Mouse (Mus musculus) spleen, embryonic (tissue): Measurements from ENCODE around the gene Rabl6.
"Not testable (repeated sequence)": the region's sequence is repeated elsewhere in the genome, so short reads cannot be mapped to it uniquely, and the experiment has no call there.

Experiments
- CTCF ChIA-PET: fragments of 350-600 bp; sonication (Branson Sonifier 250); formaldehyde crosslinking; loops from one replicate; lab custom pipeline; 2022; lab: Charles Lee

Rabl6 gene

GRCm38 (mm10) chr2:25576028-25576850, 32.1 kb downstream of the Rabl6 start:
- CTCF ChIA-PET = no interaction called here

GRCm38 (mm10) chr2:25575432-25576027, 32.8 kb downstream of the Rabl6 start:
- CTCF ChIA-PET = interaction anchor here (0.6 kb wide), 2 partner anchors 11 to 18 kb away, joined by 3 to 6 read pairs; partner anchors contain the start of gene Edf1

GRCm38 (mm10) chr2:25574579-25575431, 33.5 kb downstream of the Rabl6 start, which contains the start of the genes Mamdc4 and Phpt1:
Gene Mamdc4 (minus strand): TSS chr2:25574845.
Gene Phpt1 (minus strand): TSS chr2:25575224.
- CTCF ChIA-PET = interaction anchor here (0.5 to 0.6 kb wide), 3 partner anchors 10 to 122 kb away, joined by 3 to 9 read pairs (median 6); partner anchors contain the start of gene Edf1

DNA sequence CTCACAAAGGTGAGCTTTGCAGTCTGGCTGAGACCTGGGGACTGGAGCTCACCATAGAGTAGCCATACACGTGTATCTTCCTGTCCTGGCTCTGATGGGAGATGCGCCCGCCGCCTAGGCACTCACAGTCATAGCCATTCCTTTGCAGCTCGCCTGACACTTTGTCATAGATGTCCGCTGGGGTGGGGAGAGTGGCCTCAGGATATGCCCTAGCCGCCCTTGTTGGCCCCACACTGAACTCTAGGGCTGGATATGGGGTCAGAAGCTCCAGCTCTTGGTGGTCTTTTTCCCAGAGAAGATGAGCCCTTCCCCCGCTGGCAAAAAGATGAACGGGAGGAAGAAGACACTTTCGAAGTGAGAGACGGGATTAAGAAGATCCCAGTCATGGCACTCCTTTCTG, 34.2 kb downstream of the Rabl6 start:
- CTCF ChIA-PET = interaction anchor here (0.5 to 0.9 kb wide), 2 partner anchors 27 to 121 kb away, joined by 3 to 9 read pairs; no protein-coding TSS in a partner anchor

DNA sequence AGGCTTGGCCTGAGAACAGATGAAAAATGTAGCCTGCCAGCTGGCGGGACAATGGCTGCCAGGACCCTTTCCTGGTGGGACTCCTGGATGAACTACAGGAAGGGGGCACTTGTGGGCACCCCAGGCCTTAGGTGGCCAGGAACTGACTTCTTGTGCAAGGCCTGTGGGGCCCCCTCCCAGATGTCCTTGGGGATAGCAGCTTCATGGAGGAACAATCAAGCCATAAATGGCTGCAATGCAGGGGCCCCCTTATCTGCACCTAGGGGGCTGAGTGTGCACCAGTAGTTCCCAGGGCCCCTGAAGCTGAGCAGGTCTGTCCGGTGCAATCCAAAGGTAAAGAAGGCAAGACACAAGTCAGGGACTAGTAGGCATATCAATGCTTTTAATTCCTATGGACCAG, 35.3 kb downstream of the Rabl6 start:
- CTCF ChIA-PET = interaction anchor here (0.7 kb wide), 1 partner anchor 19 kb away, joined by 3 read pairs; no protein-coding TSS in a partner anchor

DNA sequence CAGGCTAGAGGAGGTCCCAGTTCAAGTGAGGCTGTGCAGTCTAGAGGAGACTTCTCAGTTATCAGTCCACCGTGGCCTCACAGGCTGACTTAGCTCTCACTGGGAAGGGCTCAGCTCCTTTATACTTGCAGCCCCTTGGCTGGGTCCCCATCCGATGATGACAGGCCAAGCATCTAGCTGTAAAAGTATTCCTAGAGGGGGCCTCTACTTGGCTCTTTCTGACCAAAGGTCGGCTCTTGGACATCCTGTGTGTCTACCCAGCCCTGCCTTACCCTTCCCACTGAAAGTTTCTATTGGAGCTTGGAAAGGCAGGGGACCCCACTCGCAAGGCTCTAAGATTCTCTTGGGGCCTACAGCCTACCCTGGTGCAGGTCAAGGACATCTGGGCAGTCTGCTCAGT, 37.1 kb downstream of the Rabl6 start:
- CTCF ChIA-PET = no interaction called here

DNA sequence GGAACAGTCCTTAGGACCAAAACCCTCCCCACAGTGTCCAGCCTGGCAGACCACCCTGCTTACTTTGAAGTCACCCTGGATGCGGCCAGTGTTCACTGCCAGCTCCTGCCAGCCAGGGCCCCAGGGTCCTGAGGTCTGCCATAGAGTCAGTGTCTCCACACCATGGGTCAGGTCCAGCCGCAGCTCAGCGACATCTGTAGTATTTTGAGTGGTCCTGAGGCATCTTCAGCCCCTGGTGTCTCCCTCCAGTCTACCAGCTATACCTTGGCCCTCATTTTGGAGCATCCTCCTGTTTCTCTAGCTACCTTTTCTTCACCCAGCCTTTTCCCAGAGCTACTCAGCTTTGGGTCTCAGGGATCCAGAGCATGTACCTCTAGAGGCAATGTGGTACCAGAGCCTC, 39.0 kb downstream of the Rabl6 start:
- CTCF ChIA-PET = no interaction called here

DNA sequence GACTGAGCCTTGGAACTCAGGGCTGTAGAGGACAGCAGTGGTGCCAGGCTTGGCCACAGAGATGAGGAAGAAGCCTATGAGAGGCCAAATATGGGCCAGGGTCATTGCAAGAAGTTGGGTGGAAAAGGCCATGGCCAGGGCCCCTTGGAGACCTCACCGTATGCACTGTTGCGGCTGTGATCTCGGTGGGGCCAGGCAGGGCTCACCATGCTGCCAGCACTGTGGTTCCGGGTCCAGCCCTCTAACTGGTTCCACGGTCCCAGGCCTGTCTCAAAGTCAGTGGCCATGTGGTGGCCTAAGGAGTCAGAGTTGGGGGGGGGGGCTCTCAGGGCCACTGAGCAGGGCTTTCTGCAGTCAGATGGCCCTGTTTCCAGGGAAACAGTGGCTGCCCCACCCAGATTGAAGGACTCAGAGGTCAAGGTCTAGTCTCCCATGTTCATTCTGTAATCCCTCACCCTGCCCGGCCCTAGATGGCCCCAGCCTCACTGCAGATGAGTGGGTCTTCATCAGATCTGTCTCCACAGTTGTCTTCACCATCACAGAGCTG, 39.8 kb downstream of the Rabl6 start:
- CTCF ChIA-PET = no interaction called here

DNA sequence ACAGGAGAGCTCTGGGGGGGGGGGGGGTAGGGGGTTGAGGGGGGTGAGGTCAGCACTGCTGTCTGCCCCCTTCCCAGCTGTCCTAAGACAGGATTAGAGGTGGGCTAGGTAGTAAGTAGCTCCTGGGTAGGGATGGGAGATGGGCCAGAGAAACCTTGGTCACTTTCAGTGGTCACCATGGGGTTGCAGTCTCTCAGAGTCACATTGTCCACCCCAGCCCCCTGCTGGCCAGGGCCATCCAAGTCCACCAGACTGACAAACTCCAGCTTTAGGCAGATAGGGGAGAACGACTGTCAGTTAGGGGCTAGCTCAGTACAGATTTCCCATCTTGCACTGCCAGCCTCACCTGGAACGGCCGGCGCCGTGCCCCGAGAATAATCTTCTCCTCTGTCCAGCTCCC, 41.8 kb downstream of the Rabl6 start:
- CTCF ChIA-PET = no interaction called here

GRCm38 (mm10) chr2:25565741-25566140, 42.6 kb downstream of the Rabl6 start:
- CTCF ChIA-PET = no interaction called here

DNA sequence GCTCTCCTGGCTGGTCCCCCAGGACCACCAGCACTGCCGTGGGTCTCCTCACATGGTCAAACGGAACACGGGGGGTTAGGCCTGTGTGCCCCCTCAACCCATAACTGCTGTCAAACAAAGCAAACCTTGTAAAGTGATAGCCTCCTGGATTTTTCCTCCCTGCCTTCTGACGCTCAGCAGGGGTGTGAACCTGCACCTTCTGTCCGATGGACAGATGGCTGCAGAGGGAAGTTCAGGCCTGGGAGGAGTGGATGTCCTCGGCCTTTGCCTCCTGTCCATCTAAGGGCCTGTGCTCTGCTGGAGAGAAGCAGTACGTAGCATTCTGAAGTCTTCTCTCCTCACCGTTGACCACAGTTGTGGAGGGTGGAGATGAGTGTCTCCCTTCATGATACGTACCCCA, 46.4 kb downstream of the Rabl6 start:
- CTCF ChIA-PET = interaction anchor here (0.6 kb wide), 1 partner anchor 138 kb away, joined by 7 read pairs; no protein-coding TSS in a partner anchor

DNA sequence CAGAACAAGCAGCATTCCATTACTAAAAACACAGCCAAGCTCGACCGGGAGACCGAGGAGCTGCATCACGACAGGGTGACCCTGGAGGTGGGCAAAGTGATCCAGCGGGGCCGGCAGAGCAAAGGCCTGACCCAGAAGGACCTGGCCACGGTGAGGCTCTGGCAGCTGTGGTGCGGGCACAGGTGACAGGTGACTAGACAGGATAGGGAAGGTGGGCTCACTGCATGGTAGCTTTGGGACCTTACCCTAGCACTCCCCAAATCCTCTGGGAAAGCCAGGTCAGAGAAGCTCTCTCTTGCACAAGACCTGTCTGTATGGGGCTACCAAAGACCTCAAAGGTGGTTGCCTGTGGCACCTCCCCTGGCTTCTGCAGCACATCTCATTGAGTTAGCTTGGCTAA, 47.8 kb downstream of the Rabl6 start:
- CTCF ChIA-PET = no interaction called here

DNA sequence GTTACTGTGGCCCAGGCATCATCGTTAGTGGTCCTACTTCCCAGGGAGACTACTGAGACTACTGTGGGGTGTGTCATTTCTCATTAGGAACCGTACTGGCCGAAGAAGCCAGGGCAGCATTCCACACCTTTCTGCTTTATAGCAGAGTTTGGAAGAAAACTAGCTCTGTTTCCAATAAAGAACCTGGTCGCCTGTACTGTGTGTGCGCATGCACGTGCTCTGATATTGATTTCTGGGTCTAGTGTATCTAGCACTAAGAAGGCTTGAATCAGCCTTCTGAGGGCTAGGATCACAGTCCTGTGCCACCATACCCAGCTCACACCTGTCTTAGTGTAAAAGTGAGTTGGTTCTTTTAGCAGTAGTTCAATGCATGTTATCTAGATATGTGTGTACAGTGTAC, 49.5 kb downstream of the Rabl6 start:
- CTCF ChIA-PET = no interaction called here

GRCm38 (mm10) chr2:25557964-25558360, 50.4 kb downstream of the Rabl6 start:
- CTCF ChIA-PET = interaction anchor here (1.1 to 1.5 kb wide), 2 partner anchors 17 to 23 kb away, joined by 3 to 6 read pairs; partner anchors contain the start of genes Ajm1 and Phpt1

GRCm38 (mm10) chr2:25557221-25557963, 50.9 kb downstream of the Rabl6 start, which contains the start of gene Edf1:
Gene Edf1 (plus strand): TSS chr2:25557847.
- CTCF ChIA-PET = interaction anchor here (0.6 to 1.5 kb wide), 4 partner anchors 10 to 186 kb away, joined by 3 to 7 read pairs (median 6); partner anchors contain the start of genes Ajm1, Phpt1 and Traf2

GRCm38 (mm10) chr2:25556296-25556695, 52.0 kb downstream of the Rabl6 start:
- CTCF ChIA-PET = interaction anchor here (1.5 kb wide), 1 partner anchor 9 kb away, joined by 7 read pairs; the partner anchor contains the start of gene Traf2

- CTCF ChIA-PET = interaction anchor here (0.7 kb wide), 1 partner anchor 12 kb away, joined by 3 read pairs; no protein-coding TSS in a partner anchor
Observed at GRCm38 (mm10) chr2:25555479-25555878, 52.8 kb downstream of the Rabl6 start.

- CTCF ChIA-PET = not testable (repeated sequence)
Observed at GRCm38 (mm10) chr2:25553171-25553786, 55.0 kb downstream of the Rabl6 start.

GRCm38 (mm10) chr2:25551186-25551585, 57.1 kb downstream of the Rabl6 start:
- CTCF ChIA-PET = interaction anchor here (0.6 kb wide), 1 partner anchor 66 kb away, joined by 3 read pairs; no protein-coding TSS in a partner anchor
